ENCODE assay signal across 10 mouse cellular contexts in the genomic region with DNA sequence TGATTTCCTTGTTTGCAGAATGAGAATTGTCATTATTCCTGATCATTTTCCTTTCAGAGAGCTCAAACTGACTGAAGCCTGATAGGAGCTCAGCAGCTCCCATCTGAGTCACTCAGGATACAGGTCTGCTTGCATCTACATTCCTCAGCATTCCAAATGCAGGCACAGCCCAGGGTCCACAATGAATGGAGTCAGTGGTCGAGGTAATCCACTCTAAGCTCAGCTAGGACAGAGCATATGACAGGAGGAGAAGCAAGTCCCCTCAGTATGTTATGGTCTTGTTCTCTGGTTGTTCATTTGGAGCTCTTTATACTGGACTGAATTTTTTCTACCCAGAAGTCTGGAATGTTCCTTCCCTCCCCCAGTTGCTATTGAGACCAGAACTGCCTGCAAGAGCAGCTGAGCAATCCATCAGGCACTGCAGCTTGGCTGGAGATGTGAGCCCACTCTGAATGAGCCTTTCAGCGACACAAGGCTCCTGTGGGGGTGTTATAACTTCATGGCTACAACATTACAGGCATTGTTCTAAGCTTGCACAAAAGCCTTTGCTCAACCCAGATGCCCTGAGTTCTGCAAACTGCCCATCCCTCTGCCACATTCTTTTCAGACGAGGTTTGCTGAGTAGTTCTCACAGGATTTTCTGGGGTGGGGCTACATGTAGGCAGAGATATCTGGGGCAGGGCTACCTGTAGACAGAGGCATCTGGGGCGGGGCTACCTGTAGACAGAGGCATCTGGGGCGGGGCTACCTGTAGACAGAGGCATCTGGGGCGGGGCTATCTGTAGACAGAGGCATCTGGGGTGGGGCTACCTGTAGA. TPM values are rescaled to one million over a fixed set of nuclear protein-coding genes. Genes with fewer than 3 reads are reported as not detected.
DNase-seq lines count a peak whose midpoint lies in the region; ATAC-seq and TF ChIP-seq lines count a peak whose summit lies in the region.
"Had no signal": no experiment of that assay in that cellular context is flagged by ENCODE, and none has a peak within 500 bp of the region (broad histone marks: within the 10 kb centered on the region; RNA-seq: fewer than 3 reads in every experiment).

No protein-coding gene starts in this region.

- H3K27me3 ChIP-seq in intestine, embryonic 14.5 days (replicated peaks; ENCODE audit: control insufficient read depth, insufficient read depth, low read length) = no peaks in the 10 kb centered on the region
- no peaks in the 10 kb centered on the region for H3K27me3 ChIP-seq in intestine, postnatal 0 days (replicated peaks; ENCODE audit: control insufficient read depth, insufficient read depth, low read length)
- no peaks in the 10 kb centered on the region for H3K27me3 ChIP-seq in neural tube, embryonic 13.5 days

- no peak overlapping the region for H3K4me3 ChIP-seq in intestine, embryonic 14.5 days (ENCODE audit: low read depth, low read length)
- H3K4me3 ChIP-seq in intestine, postnatal 0 days (ENCODE audit: low read depth, low read length) = no peak overlapping the region
- no peak overlapping the region for H3K4me3 ChIP-seq in cortical plate, adult 2 months (ENCODE audit: insufficient read depth, low read length)
- H3K4me3 ChIP-seq in neural tube, embryonic 13.5 days = no peak overlapping the region

- 32% methylated on average over 6 of the region's 6 CpGs for WGBS in intestine, embryonic 14.5 days
- WGBS in intestine, postnatal 0 days = 24% methylated on average over 6 of the region's 6 CpGs
- 28% methylated on average over 6 of the region's 6 CpGs for WGBS in neural tube, embryonic 13.5 days

- H3K4me1 ChIP-seq in intestine, embryonic 14.5 days (replicated peaks; ENCODE audit: control insufficient read depth, insufficient read depth, low read length) = peaks cover 20% of the 10 kb centered on the region
- H3K4me1 ChIP-seq in intestine, postnatal 0 days (replicated peaks; ENCODE audit: control insufficient read depth, insufficient read depth, low read length) = no peaks in the 10 kb centered on the region; the same call in 1 of the 2 replicates
- H3K4me1 ChIP-seq in cortical plate, adult 2 months (ENCODE audit: control insufficient read depth, insufficient read depth, low read length) = peaks cover 10% of the 10 kb centered on the region
- H3K4me1 ChIP-seq in neural tube, embryonic 13.5 days (replicated peaks) = peaks cover 4% of the 10 kb centered on the region; the same call in 1 of the 2 replicates

- TF ChIP-seq POLR2A in cortical plate, adult 2 months (IDR thresholded peaks at IDR 0.05; ENCODE audit: extremely low read depth, insufficient read depth, low read length) = no peak

- ATAC-seq in intestine, embryonic 14.5 days (replicated peaks; ENCODE audit: low FRiP score, low TSS enrichment, low read depth) = peak; percentile 74
- no peak for ATAC-seq in intestine, postnatal 0 days
- ATAC-seq in neural tube, embryonic 13.5 days (ENCODE audit: low read depth) = peak; percentile 82

- no peak for TF ChIP-seq CTCF in intestine, postnatal 0 days (IDR thresholded peaks at IDR 0.05; ENCODE audit: low read depth)
- no peak for TF ChIP-seq CTCF in cortical plate, adult 2 months (IDR thresholded peaks at IDR 0.05; ENCODE audit: extremely low read depth, insufficient read depth, low read length)

- H3K36me3 ChIP-seq in intestine, embryonic 14.5 days (ENCODE audit: control insufficient read depth, insufficient read depth, low read length) = no peaks in the 10 kb centered on the region
- no peaks in the 10 kb centered on the region for H3K36me3 ChIP-seq in intestine, postnatal 0 days (ENCODE audit: control insufficient read depth, insufficient read depth)
- no peaks in the 10 kb centered on the region for H3K36me3 ChIP-seq in neural tube, embryonic 13.5 days
- H3K36me3 ChIP-seq: G1E had no signal

- H3K4me2 ChIP-seq in intestine, embryonic 14.5 days (ENCODE audit: low read length) = no peak overlapping the region
- H3K4me2 ChIP-seq in intestine, postnatal 0 days (replicated peaks; ENCODE audit: low read depth) = no peak overlapping the region
- H3K4me2 ChIP-seq in neural tube, embryonic 13.5 days = no peak overlapping the region

- DNase-seq in intestine, embryonic 14.5 days (ENCODE audit: low spot score) = peak; percentile 65
- peak; percentile 63 to 81 for DNase-seq in layer of hippocampus, postnatal 14 days (ENCODE audit: low spot score in 2 of 2)
- DNase-seq in urinary bladder, postnatal 10 days (ENCODE audit: low spot score) = no peak
- no peak for DNase-seq in thymus, postnatal 10 days (ENCODE audit: low spot score in 2 of 2)
- no peak for DNase-seq in spleen, adult 12 weeks (ENCODE audit: low spot score)
- DNase-seq: kidney, postnatal 4 days had no signal

- H3K9me3 ChIP-seq in intestine, embryonic 14.5 days (ENCODE audit: control insufficient read depth, low read length) = no peaks in the 10 kb centered on the region
- H3K9me3 ChIP-seq in intestine, postnatal 0 days (ENCODE audit: control insufficient read depth) = no peaks in the 10 kb centered on the region
- H3K9me3 ChIP-seq in neural tube, embryonic 13.5 days = no peaks in the 10 kb centered on the region
- H3K9me3 ChIP-seq: G1E had no signal

- H3K9ac ChIP-seq in intestine, embryonic 14.5 days (ENCODE audit: low read length) = no peak overlapping the region
- H3K9ac ChIP-seq in intestine, postnatal 0 days (ENCODE audit: low read depth, low read length) = no peak overlapping the region
- H3K9ac ChIP-seq in neural tube, embryonic 13.5 days = no peak overlapping the region

- H3K27ac ChIP-seq in intestine, embryonic 14.5 days (ENCODE audit: low read depth) = peak overlapping the region; percentile 47; the same call in 1 of the 2 replicates
- no peak overlapping the region for H3K27ac ChIP-seq in intestine, postnatal 0 days (ENCODE audit: low read depth, low read length)
- H3K27ac ChIP-seq in cortical plate, adult 2 months (ENCODE audit: insufficient read depth, low read length) = peak overlapping the region; percentile 90
- H3K27ac ChIP-seq in neural tube, embryonic 13.5 days (replicated peaks) = peak overlapping the region; percentile 39; the same call in 1 of the 2 replicates

RNA-seq across cellular contexts. Expression of a gene that starts 24.0 kb away (rescaled TPM):
- 460 and 462 TPM in 2 replicates for polyA plus RNA-seq in intestine, embryonic 14.5 days (2014; fragmentation: Nextera tagmentation; extraction: Ambion mirVana)
- polyA plus RNA-seq in intestine, postnatal 0 days (2015; fragmentation: Nextera tagmentation; extraction: Ambion mirVana) = 609 and 618 TPM in 2 replicates
- 94.9 and 95.4 TPM in 2 replicates for polyA plus RNA-seq in cortical plate, adult 2 months (2012; rRNA removed)
- 100 to 1,000 TPM; 293 to 299 TPM for total RNA-seq in layer of hippocampus, postnatal 14 days (2021)
- polyA plus RNA-seq in neural tube, embryonic 13.5 days (2015; fragmentation: Nextera tagmentation; extraction: Ambion mirVana) = 455 and 475 TPM in 2 replicates

Comparison
In these comparisons a context has a peak if more than half of its experiments do, and no peak if none do; other contexts are left out.
1. DNase-seq: peak in intestine, embryonic 14.5 days (single experiment) and layer of hippocampus, postnatal 14 days (2 of 2); none in urinary bladder, postnatal 10 days (single experiment), thymus, postnatal 10 days (0 of 2) and spleen, adult 12 weeks (single experiment).